Mouse (Mus musculus) CD8-positive naive resting alpha-beta T cell, adult 2 months (primary cell): ENCODE data around the gene Dnah3.

ENCODE experiments used
- DNase-seq, 2 experiments: peaks; one replicate each; pipeline ENCODE4 v3.0.0; 2022; ENCODE audit warnings: low read depth in 2 of 2, low spot score in 2 of 2

Gene Dnah3

GRCm38 (mm10) chr7:120095180-120095579, at the start of gene Dnah3:
Gene Dnah3, minus strand, starts transcription at chr7:120095280.
- DNase-seq: no peak

- no peak for DNase-seq
Observed at GRCm38 (mm10) chr7:120142743-120143142, 47.7 kb upstream of the Dnah3 start.

- DNase-seq: no peak
Observed at GRCm38 (mm10) chr7:120128951-120129350, 33.9 kb upstream of the Dnah3 start.

- DNase-seq: no peak
Observed at GRCm38 (mm10) chr7:120127686-120128059, 32.6 kb upstream of the Dnah3 start.

- no peak for DNase-seq
Observed at GRCm38 (mm10) chr7:120126976-120127685, 32.1 kb upstream of the Dnah3 start.

GRCm38 (mm10) chr7:120124844-120125243, 29.8 kb upstream of the Dnah3 start:
- peak in 1 of 2 experiments; percentile 5 for DNase-seq

GRCm38 (mm10) chr7:120123776-120124175, 28.7 kb upstream of the Dnah3 start:
- DNase-seq: no peak

- DNase-seq: no peak
Observed at GRCm38 (mm10) chr7:120117529-120117928, 22.4 kb upstream of the Dnah3 start.

GRCm38 (mm10) chr7:120116976-120117375, 21.9 kb upstream of the Dnah3 start:
- DNase-seq: no peak

GRCm38 (mm10) chr7:120109676-120110075, 14.6 kb upstream of the Dnah3 start:
- no peak for DNase-seq

GRCm38 (mm10) chr7:120106356-120106755, 11.3 kb upstream of the Dnah3 start:
- no peak for DNase-seq

GRCm38 (mm10) chr7:120104975-120105374, 9.9 kb upstream of the Dnah3 start:
- DNase-seq: no peak

GRCm38 (mm10) chr7:120103019-120103567, 8.0 kb upstream of the Dnah3 start:
- DNase-seq: no peak

GRCm38 (mm10) chr7:120102164-120102972, 7.3 kb upstream of the Dnah3 start, which contains the start of gene Tmem159:
Gene Tmem159, plus strand, starts transcription at chr7:120102353.
- no peak for DNase-seq

- no peak for DNase-seq
Observed at GRCm38 (mm10) chr7:120098403-120098802, 3.3 kb upstream of the Dnah3 start.

GRCm38 (mm10) chr7:120097845-120098244, 2.8 kb upstream of the Dnah3 start:
- DNase-seq: no peak

- DNase-seq: no peak
Observed at GRCm38 (mm10) chr7:120094216-120094615, 864 bp downstream of the Dnah3 start.

GRCm38 (mm10) chr7:120093033-120093432, 2.0 kb downstream of the Dnah3 start:
- DNase-seq: no peak

- DNase-seq: no peak
Observed at GRCm38 (mm10) chr7:120080177-120080576, 14.9 kb downstream of the Dnah3 start.

- no peak for DNase-seq
Observed at GRCm38 (mm10) chr7:120069164-120069563, 25.9 kb downstream of the Dnah3 start.

- DNase-seq: no peak
Observed at GRCm38 (mm10) chr7:120068114-120068513, 27.0 kb downstream of the Dnah3 start.

GRCm38 (mm10) chr7:120064045-120064444, 31.0 kb downstream of the Dnah3 start:
- no peak for DNase-seq
